ENCODE assay signal across 9 mouse cellular contexts in the genomic region with DNA sequence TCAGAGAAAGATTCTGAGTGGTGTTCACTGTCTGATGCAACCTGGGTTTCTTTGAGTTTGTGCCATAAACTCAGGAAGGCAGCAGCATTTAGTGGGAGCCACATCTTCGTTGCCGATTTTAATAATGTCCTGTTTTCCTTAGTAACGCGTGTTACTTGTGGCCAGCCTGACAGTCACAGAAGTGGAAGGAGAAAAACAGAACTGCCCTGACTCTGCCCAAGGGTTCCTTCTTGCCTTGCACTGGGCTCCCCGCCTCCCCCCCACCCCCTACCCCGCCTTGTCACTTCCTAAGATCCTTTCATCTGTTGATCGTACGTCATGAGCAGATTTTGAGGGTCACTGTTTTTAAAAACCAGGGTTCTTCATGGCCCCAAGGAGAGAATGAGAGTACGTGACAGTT.
A peak's percentile ranks its signal among the peaks of the same experiment; 100 is the strongest.
DNase-seq lines count a peak whose midpoint lies in the region; ATAC-seq lines count a peak whose summit lies in the region.
"Had no signal": no experiment of that assay in that cellular context is flagged by ENCODE, and none has a peak within 500 bp of the region (broad histone marks: within the 10 kb centered on the region; RNA-seq: fewer than 3 reads in every experiment).

No protein-coding gene starts in this region.

- no peak for ATAC-seq in heart, embryonic 12.5 days (ENCODE audit: insufficient number of reproducible peaks, low FRiP score)
- no peak for ATAC-seq in lung, embryonic 15.5 days (ENCODE audit: borderline replicate concordance, extremely low read depth, low FRiP score, low TSS enrichment)
- no peak for ATAC-seq in hindbrain, embryonic 15.5 days (ENCODE audit: low FRiP score, low read depth)
- no peak for ATAC-seq in neural tube, embryonic 15.5 days (ENCODE audit: low FRiP score)

- H3K4me3 ChIP-seq in heart, embryonic 12.5 days, result no peak overlapping the region
- H3K4me3 ChIP-seq in lung, embryonic 15.5 days, result no peak overlapping the region
- H3K4me3 ChIP-seq in hindbrain, embryonic 15.5 days, result no peak overlapping the region
- no peak overlapping the region for H3K4me3 ChIP-seq in neural tube, embryonic 15.5 days (replicated peaks)
- H3K4me3 ChIP-seq: liver, embryonic 15.5 days had no signal

- no peak overlapping the region for H3K9ac ChIP-seq in heart, embryonic 12.5 days
- no peak overlapping the region for H3K9ac ChIP-seq in lung, embryonic 15.5 days
- H3K9ac ChIP-seq in hindbrain, embryonic 15.5 days, result no peak overlapping the region
- H3K9ac ChIP-seq in neural tube, embryonic 15.5 days (replicated peaks), result no peak overlapping the region
- H3K9ac ChIP-seq: liver, embryonic 15.5 days had no signal

- H3K36me3 ChIP-seq in heart, embryonic 12.5 days, result peaks cover 33% of the 10 kb centered on the region
- peaks cover 8% of the 10 kb centered on the region; the same call in 1 of the 2 replicates for H3K36me3 ChIP-seq in lung, embryonic 15.5 days
- H3K36me3 ChIP-seq in hindbrain, embryonic 15.5 days, result peaks cover 4% of the 10 kb centered on the region; the same call in 1 of the 2 replicates
- peaks cover 4% of the 10 kb centered on the region; the same call in 1 of the 2 replicates for H3K36me3 ChIP-seq in neural tube, embryonic 15.5 days

- peaks cover 37% of the 10 kb centered on the region for H3K4me1 ChIP-seq in heart, embryonic 12.5 days (replicated peaks)
- peaks cover 50% of the 10 kb centered on the region for H3K4me1 ChIP-seq in lung, embryonic 15.5 days
- H3K4me1 ChIP-seq in hindbrain, embryonic 15.5 days (replicated peaks), result peaks cover 61% of the 10 kb centered on the region
- peaks cover 65% of the 10 kb centered on the region for H3K4me1 ChIP-seq in neural tube, embryonic 15.5 days

- no peaks in the 10 kb centered on the region for H3K9me3 ChIP-seq in heart, embryonic 12.5 days (replicated peaks)
- no peaks in the 10 kb centered on the region for H3K9me3 ChIP-seq in lung, embryonic 15.5 days
- no peaks in the 10 kb centered on the region for H3K9me3 ChIP-seq in hindbrain, embryonic 15.5 days
- no peaks in the 10 kb centered on the region for H3K9me3 ChIP-seq in neural tube, embryonic 15.5 days (replicated peaks)
- H3K9me3 ChIP-seq: liver, embryonic 15.5 days had no signal

- H3K27me3 ChIP-seq in heart, embryonic 12.5 days (replicated peaks), result no peaks in the 10 kb centered on the region
- H3K27me3 ChIP-seq in lung, embryonic 15.5 days, result no peaks in the 10 kb centered on the region
- H3K27me3 ChIP-seq in hindbrain, embryonic 15.5 days, result no peaks in the 10 kb centered on the region
- H3K27me3 ChIP-seq in neural tube, embryonic 15.5 days (replicated peaks), result no peaks in the 10 kb centered on the region
- H3K27me3 ChIP-seq: liver, embryonic 15.5 days had no signal

- 73% methylated on average over 9 of the region's 9 CpGs for WGBS in heart, embryonic 12.5 days
- WGBS in lung, embryonic 15.5 days, result 79% methylated on average over 9 of the region's 9 CpGs
- 75% methylated on average over 9 of the region's 9 CpGs for WGBS in hindbrain, embryonic 15.5 days
- 77% methylated on average over 9 of the region's 9 CpGs for WGBS in neural tube, embryonic 15.5 days

- peak overlapping the region; percentile 61 for H3K27ac ChIP-seq in heart, embryonic 12.5 days (ENCODE audit: poor library complexity, severe bottlenecking)
- H3K27ac ChIP-seq in lung, embryonic 15.5 days, result peak overlapping the region; percentile 59
- peak overlapping the region; percentile 86 for H3K27ac ChIP-seq in hindbrain, embryonic 15.5 days (replicated peaks)
- H3K27ac ChIP-seq in neural tube, embryonic 15.5 days (replicated peaks), result peak overlapping the region; percentile 77
- H3K27ac ChIP-seq: liver, embryonic 15.5 days had no signal

- H3K4me2 ChIP-seq in heart, embryonic 12.5 days, result no peak overlapping the region
- H3K4me2 ChIP-seq in lung, embryonic 15.5 days, result no peak overlapping the region
- no peak overlapping the region for H3K4me2 ChIP-seq in hindbrain, embryonic 15.5 days
- no peak overlapping the region for H3K4me2 ChIP-seq in neural tube, embryonic 15.5 days
- H3K4me2 ChIP-seq: liver, embryonic 15.5 days had no signal

- no peak for DNase-seq in heart, adult 8-10 months (ENCODE audit: low spot score)
- no peak for DNase-seq in lung, postnatal 10 days
- DNase-seq in ovary, postnatal 14 days (ENCODE audit: low spot score), result no peak
- DNase-seq in ovary, adult 18-20 months (ENCODE audit: low spot score), result no peak
